ENCODE assay signal across 19 mouse cellular contexts in genomic region chr6:24165249-24165648, GRCm38 (mm10). TPM values are rescaled to one million over a fixed set of nuclear protein-coding genes. Genes with fewer than 3 reads are reported as not detected.
DNase-seq lines count a peak whose midpoint lies in the region; ATAC-seq and TF ChIP-seq lines count a peak whose summit lies in the region.
"Had no signal": no experiment of that assay in that cellular context is flagged by ENCODE, and none has a peak within 500 bp of the region (broad histone marks: within the 10 kb centered on the region; RNA-seq: fewer than 3 reads in every experiment).

No protein-coding gene starts in this region.

- TF ChIP-seq CTCF in lung, embryonic 14.5 days (IDR thresholded peaks at IDR 0.05; ENCODE audit: low read depth) = no peak

- no peaks in the 10 kb centered on the region for H3K9me3 ChIP-seq in forebrain, embryonic 16.5 days (ENCODE audit: control insufficient read depth, low read length)
- no peaks in the 10 kb centered on the region for H3K9me3 ChIP-seq in forebrain, embryonic 12.5 days
- H3K9me3 ChIP-seq in lung, embryonic 14.5 days (ENCODE audit: low read depth, low read length) = no peaks in the 10 kb centered on the region
- H3K9me3 ChIP-seq: embryonic facial prominence, embryonic 15.5 days; hindbrain, embryonic 10.5 days; limb, embryonic 12.5 days; neural tube, embryonic 15.5 days had no signal

- H3K4me3 ChIP-seq in forebrain, embryonic 16.5 days (replicated peaks; ENCODE audit: low read length) = no peak overlapping the region
- H3K4me3 ChIP-seq in forebrain, embryonic 12.5 days (replicated peaks) = no peak overlapping the region
- H3K4me3 ChIP-seq in lung, embryonic 14.5 days (ENCODE audit: low read depth, low read length) = no peak overlapping the region
- H3K4me3 ChIP-seq: embryonic facial prominence, embryonic 15.5 days; hindbrain, embryonic 10.5 days; limb, embryonic 12.5 days; neural tube, embryonic 15.5 days had no signal

- H3K4me2 ChIP-seq in forebrain, embryonic 16.5 days (ENCODE audit: low read length) = no peak overlapping the region
- no peak overlapping the region for H3K4me2 ChIP-seq in forebrain, embryonic 12.5 days
- no peak overlapping the region for H3K4me2 ChIP-seq in lung, embryonic 14.5 days
- H3K4me2 ChIP-seq: embryonic facial prominence, embryonic 15.5 days; limb, embryonic 12.5 days; neural tube, embryonic 15.5 days had no signal

- DNase-seq in lung, embryonic 14.5 days = peak; percentile 31
- no peak for DNase-seq in lung, postnatal 4 days
- peak; percentile 47 for DNase-seq in adrenal gland, postnatal 10 days
- DNase-seq in kidney, postnatal 14 days = peak; percentile 40
- DNase-seq in gastrocnemius, postnatal 14 days = no peak
- DNase-seq: lung, adult 18-20 months; thymus, postnatal 14 days had no signal

- H3K27ac ChIP-seq in forebrain, embryonic 16.5 days (ENCODE audit: low read length) = no peak overlapping the region
- H3K27ac ChIP-seq in forebrain, embryonic 12.5 days = no peak overlapping the region
- no peak overlapping the region for H3K27ac ChIP-seq in lung, embryonic 14.5 days (ENCODE audit: low read depth)
- H3K27ac ChIP-seq: embryonic facial prominence, embryonic 15.5 days; hindbrain, embryonic 10.5 days; kidney, postnatal 0 days; limb, embryonic 12.5 days; neural tube, embryonic 15.5 days had no signal

- intact Hi-C loops in gastrocnemius, postnatal 14 days (cut with DNase I; ENCODE audit: low total_unique reads) = no loop called here

- H3K9ac ChIP-seq in forebrain, embryonic 16.5 days (replicated peaks; ENCODE audit: low read depth, low read length) = no peak overlapping the region
- no peak overlapping the region for H3K9ac ChIP-seq in forebrain, embryonic 12.5 days
- H3K9ac ChIP-seq in lung, embryonic 14.5 days = no peak overlapping the region
- H3K9ac ChIP-seq: embryonic facial prominence, embryonic 15.5 days; limb, embryonic 12.5 days; neural tube, embryonic 15.5 days had no signal

- H3K27me3 ChIP-seq in forebrain, embryonic 16.5 days (replicated peaks; ENCODE audit: control insufficient read depth, insufficient read depth, low read length) = no peaks in the 10 kb centered on the region
- H3K27me3 ChIP-seq in forebrain, embryonic 12.5 days = no peaks in the 10 kb centered on the region
- no peaks in the 10 kb centered on the region for H3K27me3 ChIP-seq in lung, embryonic 14.5 days (ENCODE audit: insufficient read depth, low read length)
- H3K27me3 ChIP-seq: embryonic facial prominence, embryonic 15.5 days; limb, embryonic 12.5 days; neural tube, embryonic 15.5 days had no signal

- no peaks in the 10 kb centered on the region for H3K4me1 ChIP-seq in forebrain, embryonic 16.5 days (replicated peaks; ENCODE audit: control insufficient read depth, insufficient read depth, low read length)
- no peaks in the 10 kb centered on the region for H3K4me1 ChIP-seq in forebrain, embryonic 12.5 days
- no peaks in the 10 kb centered on the region for H3K4me1 ChIP-seq in lung, embryonic 14.5 days (ENCODE audit: insufficient read depth)
- H3K4me1 ChIP-seq: embryonic facial prominence, embryonic 15.5 days; hindbrain, embryonic 10.5 days; limb, embryonic 12.5 days; neural tube, embryonic 15.5 days had no signal

- 17% methylated on average over 3 of the region's 3 CpGs for WGBS in forebrain, embryonic 16.5 days
- 64% methylated on average over 3 of the region's 3 CpGs for WGBS in forebrain, embryonic 12.5 days
- 46% methylated on average over 3 of the region's 3 CpGs for WGBS in lung, embryonic 14.5 days

- ATAC-seq in forebrain, embryonic 16.5 days = peak; percentile 49; the same call in 1 of the 2 replicates
- ATAC-seq in forebrain, embryonic 12.5 days (ENCODE audit: low FRiP score) = no peak
- no peak for ATAC-seq in lung, embryonic 14.5 days (ENCODE audit: insufficient read depth)
- ATAC-seq: activated CD4-positive, CD25-positive, alpha-beta regulatory T cell, adult 4 months; CD4-positive, CD25-positive, alpha-beta regulatory T cell, adult 4 months had no signal

- H3K36me3 ChIP-seq in forebrain, embryonic 16.5 days (ENCODE audit: control insufficient read depth, insufficient read depth) = no peaks in the 10 kb centered on the region
- no peaks in the 10 kb centered on the region for H3K36me3 ChIP-seq in forebrain, embryonic 12.5 days (replicated peaks)
- H3K36me3 ChIP-seq in lung, embryonic 14.5 days (ENCODE audit: insufficient read depth) = no peaks in the 10 kb centered on the region
- H3K36me3 ChIP-seq: embryonic facial prominence, embryonic 15.5 days; hindbrain, embryonic 10.5 days; limb, embryonic 12.5 days; neural tube, embryonic 15.5 days had no signal

RNA-seq across cellular contexts. Expression of gene Slc13a1, which starts 2.6 kb away (rescaled TPM):
- polyA plus RNA-seq in forebrain, embryonic 16.5 days (2015; fragmentation: Nextera tagmentation; extraction: Ambion mirVana) = 0.13 TPM in 1 of 2 replicates, not detected in the other
- 0.11 TPM in 1 of 2 replicates, not detected in the other for polyA plus RNA-seq in forebrain, embryonic 12.5 days (2016; fragmentation: Nextera tagmentation; extraction: Ambion mirVana)
- not detected in 2 replicates for polyA plus RNA-seq in lung, embryonic 14.5 days (2014; fragmentation: Nextera tagmentation; extraction: Ambion mirVana)
- under 1 TPM; 0.09 to 0.30 TPM for total RNA-seq in adrenal gland, postnatal 10 days (2021)
- total RNA-seq in gastrocnemius, postnatal 14 days (2021) = not detected
- total RNA-seq: common myeloid progenitor, adult 5-6 weeks had no signal
- polyA plus RNA-seq: activated CD4-positive, CD25-positive, alpha-beta regulatory T cell, adult 4 months; CD4-positive, CD25-positive, alpha-beta regulatory T cell, adult 4 months; gonadal fat pad, adult 2 months; heart, embryonic 14.5 days; limb, embryonic 12.5 days had no signal

Comparison
In these comparisons a context has a peak if more than half of its experiments do, and no peak if none do; other contexts are left out.
1. DNase-seq: peak in lung, embryonic 14.5 days (single experiment), adrenal gland, postnatal 10 days (single experiment) and kidney, postnatal 14 days (single experiment); none in lung, postnatal 4 days (0 of 2) and gastrocnemius, postnatal 14 days (single experiment).